8 mouse cellular contexts compared by ENCODE assay signal in the genomic region with DNA sequence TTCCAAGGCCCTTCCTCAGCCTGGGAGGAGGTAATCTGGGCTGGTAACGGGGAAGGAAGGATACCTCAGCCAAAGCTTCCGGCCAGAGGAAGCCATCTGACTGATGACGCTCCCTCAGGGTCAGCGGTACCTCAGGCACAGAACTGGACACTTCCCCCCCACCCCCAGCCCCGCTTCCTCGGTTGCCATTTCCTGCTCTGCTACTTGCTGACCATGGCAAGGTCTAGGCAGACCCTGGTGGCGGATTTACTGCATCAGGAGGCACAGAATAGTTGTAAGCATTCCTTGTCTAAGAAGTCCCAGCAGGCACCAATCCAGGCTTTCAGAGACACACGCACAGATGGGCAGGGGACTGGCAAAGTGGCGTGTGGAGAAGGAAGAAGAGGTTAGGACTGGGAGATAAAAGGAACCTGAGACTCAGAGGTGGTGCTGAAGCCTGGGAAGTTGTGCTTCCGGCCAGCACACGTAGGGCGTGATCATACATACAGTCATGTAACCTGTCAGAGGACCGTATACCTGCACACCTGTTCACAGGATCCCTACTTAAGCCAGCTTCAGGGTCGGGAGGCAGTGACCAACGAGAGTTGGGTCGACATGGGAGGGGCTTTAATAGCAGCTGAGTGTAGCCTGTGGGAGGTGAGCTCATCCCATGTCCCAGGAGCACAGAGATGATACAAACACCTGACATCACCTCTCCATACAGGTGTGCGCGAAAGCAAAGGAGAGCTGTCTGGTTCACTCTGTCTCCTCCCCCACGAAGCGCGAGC. TPM values are rescaled to one million over a fixed set of nuclear protein-coding genes. Genes with fewer than 3 reads are reported as not detected.
DNase-seq lines count a peak whose midpoint lies in the region; ATAC-seq and TF ChIP-seq lines count a peak whose summit lies in the region.

No protein-coding gene starts in this region.

- H3K4me1 ChIP-seq in heart, embryonic 16.5 days (ENCODE audit: control insufficient read depth, insufficient read depth, low read length) = peaks cover 31% of the 10 kb centered on the region
- H3K4me1 ChIP-seq in limb, embryonic 12.5 days (replicated peaks) = peaks cover 43% of the 10 kb centered on the region
- peaks cover 31% of the 10 kb centered on the region for H3K4me1 ChIP-seq in stomach, embryonic 14.5 days (ENCODE audit: control insufficient read depth, insufficient read depth, low read length)

- H3K27me3 ChIP-seq in heart, embryonic 16.5 days (ENCODE audit: control insufficient read depth, insufficient read depth, low read length) = no peaks in the 10 kb centered on the region
- no peaks in the 10 kb centered on the region for H3K27me3 ChIP-seq in limb, embryonic 12.5 days
- no peaks in the 10 kb centered on the region for H3K27me3 ChIP-seq in stomach, embryonic 14.5 days (ENCODE audit: control insufficient read depth, insufficient read depth, low read length)

- H3K4me3 ChIP-seq in left cerebral cortex, adult 2 months = peak overlapping the region; percentile 4; the same call in 1 of the 2 replicates
- 0 out of 2 replicates have a peak overlapping the region, but pooled peaks have one; percentile 90 for H3K4me3 ChIP-seq in heart, embryonic 16.5 days (ENCODE audit: low read length)
- H3K4me3 ChIP-seq in limb, embryonic 12.5 days (replicated peaks) = peak overlapping the region; percentile 90
- H3K4me3 ChIP-seq in stomach, embryonic 14.5 days (ENCODE audit: low read depth, low read length) = peak overlapping the region; percentile 91; the same call in 1 of the 2 replicates

- H3K9ac ChIP-seq in heart, embryonic 16.5 days (ENCODE audit: low read length) = no peak overlapping the region
- peak overlapping the region; percentile 96 for H3K9ac ChIP-seq in limb, embryonic 12.5 days (replicated peaks)
- 0 out of 2 replicates have a peak overlapping the region, but pooled peaks have one; percentile 96 for H3K9ac ChIP-seq in stomach, embryonic 14.5 days (replicated peaks; ENCODE audit: low read depth, low read length)

- intact Hi-C loops in left cerebral cortex, adult 2 months (cut with DNase I) = no loop called here
- intact Hi-C loops in left cerebral cortex, postnatal 25 days (cut with DNase I) = no loop called here

- H3K9me3 ChIP-seq in heart, embryonic 16.5 days (replicated peaks; ENCODE audit: control insufficient read depth, low read length) = no peaks in the 10 kb centered on the region
- H3K9me3 ChIP-seq in limb, embryonic 12.5 days = no peaks in the 10 kb centered on the region
- H3K9me3 ChIP-seq in stomach, embryonic 14.5 days (ENCODE audit: control insufficient read depth, low read depth, low read length) = no peaks in the 10 kb centered on the region

- peaks cover 40% of the 10 kb centered on the region for H3K36me3 ChIP-seq in heart, embryonic 16.5 days (ENCODE audit: control insufficient read depth, insufficient read depth)
- peaks cover 61% of the 10 kb centered on the region for H3K36me3 ChIP-seq in limb, embryonic 12.5 days
- peaks cover 57% of the 10 kb centered on the region for H3K36me3 ChIP-seq in stomach, embryonic 14.5 days (ENCODE audit: control insufficient read depth, insufficient read depth, low read length)

- H3K4me2 ChIP-seq in heart, embryonic 16.5 days (ENCODE audit: low read depth, low read length) = peak overlapping the region; percentile 73
- H3K4me2 ChIP-seq in limb, embryonic 12.5 days = peak overlapping the region; percentile 100
- peak overlapping the region; percentile 82 for H3K4me2 ChIP-seq in stomach, embryonic 14.5 days (replicated peaks; ENCODE audit: low read depth, low read length)

- no peak for ATAC-seq in heart, embryonic 16.5 days (replicated peaks; ENCODE audit: extremely low read depth, insufficient read depth, low FRiP score)
- no peak for ATAC-seq in limb, embryonic 12.5 days (ENCODE audit: insufficient number of reproducible peaks, insufficient read depth, low FRiP score, low TSS enrichment, low read depth)
- no peak for ATAC-seq in stomach, embryonic 14.5 days (ENCODE audit: insufficient number of reproducible peaks, insufficient read depth, low FRiP score, low read depth)
- ATAC-seq in megakaryocyte progenitor cell, adult 5-6 weeks (replicated peaks; ENCODE audit: poor library complexity) = no peak

- WGBS in heart, embryonic 16.5 days = 65% methylated on average over 21 of the region's 21 CpGs
- 68% methylated on average over 21 of the region's 21 CpGs for WGBS in limb, embryonic 12.5 days
- 64% methylated on average over 21 of the region's 21 CpGs for WGBS in stomach, embryonic 14.5 days

- no peak for TF ChIP-seq CTCF in left cerebral cortex, adult 2 months (IDR thresholded peaks at IDR 0.05)

- no peak for DNase-seq in left cerebral cortex, adult 2 months (ENCODE audit: extremely low spot score in 1 of 2, low spot score in 2 of 2)
- no peak for DNase-seq in left cerebral cortex, postnatal 25 days (ENCODE audit: low spot score in 2 of 2)
- no peak for DNase-seq in layer of hippocampus, adult 9-11 months
- no peak for DNase-seq in right cerebral cortex, postnatal 36 days (ENCODE audit: low spot score in 2 of 2)

- H3K27ac ChIP-seq in left cerebral cortex, adult 2 months = no peak overlapping the region
- peak overlapping the region; percentile 41 for H3K27ac ChIP-seq in heart, embryonic 16.5 days (ENCODE audit: low read length)
- peak overlapping the region; percentile 99 for H3K27ac ChIP-seq in limb, embryonic 12.5 days
- peak overlapping the region; percentile 39; the same call in 1 of the 2 replicates for H3K27ac ChIP-seq in stomach, embryonic 14.5 days (ENCODE audit: low read length)

RNA-seq across cellular contexts. Expression of a gene that starts 3.3 kb away (rescaled TPM):
- total RNA-seq in left cerebral cortex, adult 2 months (2021) = 10 to 100 TPM; 17.7 to 18.4 TPM
- 10 to 100 TPM; 16.0 to 16.9 TPM for total RNA-seq in left cerebral cortex, postnatal 25 days (2021)
- polyA plus RNA-seq in heart, embryonic 16.5 days (2015; fragmentation: Nextera tagmentation; extraction: Ambion mirVana) = 7.8 and 8.8 TPM in 2 replicates
- 34.1 and 35.3 TPM in 2 replicates for polyA plus RNA-seq in limb, embryonic 12.5 days (2016; fragmentation: Nextera tagmentation; extraction: Ambion mirVana)
- 4.2 and 4.3 TPM in 2 replicates for polyA plus RNA-seq in stomach, embryonic 14.5 days (2014; fragmentation: Nextera tagmentation; extraction: Ambion mirVana)
- total RNA-seq in megakaryocyte progenitor cell, adult 5-6 weeks (2015) = 0.42 and 0.66 TPM in 2 replicates
- total RNA-seq in megakaryocyte progenitor cell, adult 5-6 weeks (2017) = 0.64 and 1.00 TPM in 2 replicates

RNA-seq across cellular contexts. Expression of a gene that starts 7.6 kb away (rescaled TPM):
- total RNA-seq in left cerebral cortex, adult 2 months (2021) = 10 to 100 TPM; 12.0 to 14.8 TPM
- 10 to 100 TPM; 11.1 to 13.0 TPM for total RNA-seq in left cerebral cortex, postnatal 25 days (2021)
- 31.1 and 32.5 TPM in 2 replicates for polyA plus RNA-seq in heart, embryonic 16.5 days (2015; fragmentation: Nextera tagmentation; extraction: Ambion mirVana)
- polyA plus RNA-seq in limb, embryonic 12.5 days (2016; fragmentation: Nextera tagmentation; extraction: Ambion mirVana) = 24.1 and 26.8 TPM in 2 replicates
- polyA plus RNA-seq in stomach, embryonic 14.5 days (2014; fragmentation: Nextera tagmentation; extraction: Ambion mirVana) = 26.2 and 30.4 TPM in 2 replicates
- 4.6 and 4.9 TPM in 2 replicates for total RNA-seq in megakaryocyte progenitor cell, adult 5-6 weeks (2015)
- 5.4 and 7.3 TPM in 2 replicates for total RNA-seq in megakaryocyte progenitor cell, adult 5-6 weeks (2017)

RNA-seq across cellular contexts. Expression of a gene that starts 15.6 kb away (rescaled TPM):
- not detected for total RNA-seq in left cerebral cortex, adult 2 months (2021)
- not detected for total RNA-seq in left cerebral cortex, postnatal 25 days (2021)
- not detected in 2 replicates for polyA plus RNA-seq in heart, embryonic 16.5 days (2015; fragmentation: Nextera tagmentation; extraction: Ambion mirVana)
- 0.67 and 0.74 TPM in 2 replicates for polyA plus RNA-seq in limb, embryonic 12.5 days (2016; fragmentation: Nextera tagmentation; extraction: Ambion mirVana)
- polyA plus RNA-seq in stomach, embryonic 14.5 days (2014; fragmentation: Nextera tagmentation; extraction: Ambion mirVana) = 0.39 TPM in 1 of 2 replicates, not detected in the other
- total RNA-seq in megakaryocyte progenitor cell, adult 5-6 weeks (2015) = 0.62 and 0.83 TPM in 2 replicates
- 3.1 TPM in 1 of 2 replicates, not detected in the other for total RNA-seq in megakaryocyte progenitor cell, adult 5-6 weeks (2017)

RNA-seq across cellular contexts. Expression of a gene that starts 18.1 kb away (rescaled TPM):
- 1 to 10 TPM; 5.0 to 8.1 TPM for total RNA-seq in left cerebral cortex, adult 2 months (2021)
- total RNA-seq in left cerebral cortex, postnatal 25 days (2021) = 1 to 10 TPM; 6.1 to 6.3 TPM
- polyA plus RNA-seq in heart, embryonic 16.5 days (2015; fragmentation: Nextera tagmentation; extraction: Ambion mirVana) = 30.2 and 32.7 TPM in 2 replicates
- 18.5 and 19.0 TPM in 2 replicates for polyA plus RNA-seq in limb, embryonic 12.5 days (2016; fragmentation: Nextera tagmentation; extraction: Ambion mirVana)
- 16.8 and 19.4 TPM in 2 replicates for polyA plus RNA-seq in stomach, embryonic 14.5 days (2014; fragmentation: Nextera tagmentation; extraction: Ambion mirVana)
- total RNA-seq in megakaryocyte progenitor cell, adult 5-6 weeks (2015) = 1.3 and 2.5 TPM in 2 replicates
- 4.8 and 7.4 TPM in 2 replicates for total RNA-seq in megakaryocyte progenitor cell, adult 5-6 weeks (2017)

RNA-seq across cellular contexts. Expression of a gene that starts 43.1 kb away (rescaled TPM):
- 10 to 100 TPM; 29.8 to 34.9 TPM for total RNA-seq in left cerebral cortex, adult 2 months (2021)
- 10 to 100 TPM; 32.1 to 32.7 TPM for total RNA-seq in left cerebral cortex, postnatal 25 days (2021)
- polyA plus RNA-seq in heart, embryonic 16.5 days (2015; fragmentation: Nextera tagmentation; extraction: Ambion mirVana) = 1.8 and 2.4 TPM in 2 replicates
- polyA plus RNA-seq in limb, embryonic 12.5 days (2016; fragmentation: Nextera tagmentation; extraction: Ambion mirVana) = 4.4 and 5.9 TPM in 2 replicates
- 6.2 and 8.4 TPM in 2 replicates for polyA plus RNA-seq in stomach, embryonic 14.5 days (2014; fragmentation: Nextera tagmentation; extraction: Ambion mirVana)
- 13.0 and 15.2 TPM in 2 replicates for total RNA-seq in megakaryocyte progenitor cell, adult 5-6 weeks (2015)
- total RNA-seq in megakaryocyte progenitor cell, adult 5-6 weeks (2017) = 8.0 and 13.0 TPM in 2 replicates

Comparison
In these comparisons a context has a peak if more than half of its experiments do, and no peak if none do; other contexts are left out.
1. H3K4me3 ChIP-seq: peak in every context shown above with its lines; median percentile 91 in stomach, embryonic 14.5 days; 90 in heart, embryonic 16.5 days; 90 in limb, embryonic 12.5 days; 4 in left cerebral cortex, adult 2 months.
2. RNA of a gene that starts 3.3 kb away (total RNA-seq): 17.7 to 18.4 TPM in left cerebral cortex, adult 2 months and 16.0 to 16.9 TPM in left cerebral cortex, postnatal 25 days; 0.42 to 1.00 TPM in megakaryocyte progenitor cell, adult 5-6 weeks; every median in the first group is over 4 times any median in the second.
3. Peak in every context shown above with its lines, with median percentiles within 50 percentile points of each other: H3K4me2 ChIP-seq.